9 mouse cellular contexts compared by ENCODE assay signal in the genomic region with DNA sequence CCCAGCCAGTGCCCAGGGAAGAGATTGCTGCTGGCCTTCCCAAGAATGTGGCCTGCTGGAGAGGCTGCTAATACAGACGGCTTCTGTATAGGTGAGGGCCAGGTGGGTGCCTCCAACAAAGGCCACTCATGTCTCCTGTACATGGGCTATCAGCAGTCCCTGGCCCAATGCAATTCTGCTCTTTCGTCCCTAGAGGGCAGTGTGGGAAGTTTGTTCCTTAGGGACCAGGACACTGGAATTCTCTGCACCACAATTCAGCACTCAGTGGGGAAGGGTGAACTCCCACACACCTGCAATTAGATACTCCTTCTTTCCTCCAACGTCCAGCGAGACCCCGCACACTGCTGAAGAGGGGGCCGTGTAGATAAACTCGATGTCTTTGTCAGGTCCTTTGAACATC. TPM values are rescaled to one million over a fixed set of nuclear protein-coding genes. Genes with fewer than 3 reads are reported as not detected.
DNase-seq lines count a peak whose midpoint lies in the region; ATAC-seq and TF ChIP-seq lines count a peak whose summit lies in the region.
"Had no signal": no experiment of that assay in that cellular context is flagged by ENCODE, and none has a peak within 500 bp of the region (broad histone marks: within the 10 kb centered on the region; RNA-seq: fewer than 3 reads in every experiment).

No protein-coding gene starts in this region.

- no peak overlapping the region for H3K4me2 ChIP-seq in forebrain, postnatal 0 days (ENCODE audit: low read depth)
- no peak overlapping the region for H3K4me2 ChIP-seq in lung, embryonic 14.5 days

- peak; percentile 98 for TF ChIP-seq CTCF in G1E (IDR thresholded peaks at IDR 0.05; ENCODE audit: low read depth, low read length)
- TF ChIP-seq CTCF in forebrain, postnatal 0 days (IDR thresholded peaks at IDR 0.05; ENCODE audit: low read depth): peak; percentile 88
- peak; percentile 92 for TF ChIP-seq CTCF in lung, embryonic 14.5 days (IDR thresholded peaks at IDR 0.05; ENCODE audit: low read depth)

- H3K9ac ChIP-seq in forebrain, postnatal 0 days: no peak overlapping the region
- H3K9ac ChIP-seq in lung, embryonic 14.5 days: no peak overlapping the region

- DNase-seq in heart, adult 11 months: peak; percentile 92
- DNase-seq in heart, postnatal 25 days (ENCODE audit: low spot score): no peak
- peak; percentile 30 for DNase-seq in G1E (ENCODE audit: low spot score)
- DNase-seq in cerebellum, adult 11 months: peak; percentile 29
- DNase-seq in forebrain, postnatal 0 days: peak; percentile 85
- DNase-seq in kidney, adult 9 months: peak; percentile 61
- peak; percentile 89 for DNase-seq in lung, embryonic 14.5 days
- DNase-seq in splenic B cell, adult 2 months (ENCODE audit: low read depth, low spot score): peak; percentile 65

- H3K27me3 ChIP-seq in G1E (ENCODE audit: insufficient read depth, low read length): peaks cover 13% of the 10 kb centered on the region
- no peaks in the 10 kb centered on the region for H3K27me3 ChIP-seq in forebrain, postnatal 0 days (ENCODE audit: insufficient read depth, low read length)
- H3K27me3 ChIP-seq in lung, embryonic 14.5 days (ENCODE audit: insufficient read depth, low read length): no peaks in the 10 kb centered on the region
- no peaks in the 10 kb centered on the region for H3K27me3 ChIP-seq in splenic B cell, adult 2 months (ENCODE audit: control insufficient read depth, insufficient read depth, low read length, poor library complexity, severe bottlenecking)

- no peaks in the 10 kb centered on the region for H3K4me1 ChIP-seq in G1E (ENCODE audit: insufficient read depth, low read depth, low read length)
- H3K4me1 ChIP-seq in forebrain, postnatal 0 days (ENCODE audit: insufficient read depth): no peaks in the 10 kb centered on the region
- no peaks in the 10 kb centered on the region for H3K4me1 ChIP-seq in lung, embryonic 14.5 days (ENCODE audit: insufficient read depth)
- H3K4me1 ChIP-seq: megakaryocyte, embryonic 14.5 days had no signal

- H3K4me3 ChIP-seq in G1E (ENCODE audit: low read depth, low read length): no peak overlapping the region
- no peak overlapping the region for H3K4me3 ChIP-seq in forebrain, postnatal 0 days (ENCODE audit: low read depth, low read length)
- H3K4me3 ChIP-seq in lung, embryonic 14.5 days (ENCODE audit: low read depth, low read length): no peak overlapping the region
- H3K4me3 ChIP-seq: megakaryocyte, embryonic 14.5 days had no signal

- no peaks in the 10 kb centered on the region for H3K9me3 ChIP-seq in G1E (replicated peaks)
- no peaks in the 10 kb centered on the region for H3K9me3 ChIP-seq in forebrain, postnatal 0 days (ENCODE audit: low read length)
- no peaks in the 10 kb centered on the region for H3K9me3 ChIP-seq in lung, embryonic 14.5 days (ENCODE audit: low read depth, low read length)
- H3K9me3 ChIP-seq: megakaryocyte, embryonic 14.5 days had no signal

- intact Hi-C loops in heart, postnatal 25 days (cut with DNase I): loop anchor here (1.0 kb wide), 2 partner anchors 38 to 62 kb away; a partner anchor contains a TSS

- no peaks in the 10 kb centered on the region for H3K36me3 ChIP-seq in G1E (replicated peaks)
- H3K36me3 ChIP-seq in forebrain, postnatal 0 days (ENCODE audit: insufficient read depth): peaks cover 41% of the 10 kb centered on the region
- H3K36me3 ChIP-seq in lung, embryonic 14.5 days (ENCODE audit: insufficient read depth): peaks cover 40% of the 10 kb centered on the region; the same call in 1 of the 2 replicates
- H3K36me3 ChIP-seq in splenic B cell, adult 2 months (ENCODE audit: control insufficient read depth, insufficient read depth, low read length, poor library complexity, severe bottlenecking): no peaks in the 10 kb centered on the region

- no peak overlapping the region for H3K27ac ChIP-seq in forebrain, postnatal 0 days (ENCODE audit: low read depth, low read length)
- H3K27ac ChIP-seq in lung, embryonic 14.5 days (ENCODE audit: low read depth): no peak overlapping the region

- 28% methylated on average over 7 of the region's 7 CpGs for WGBS in forebrain, postnatal 0 days
- 20% methylated on average over 7 of the region's 7 CpGs for WGBS in lung, embryonic 14.5 days

- ATAC-seq in G1E (ENCODE audit: extremely low read depth, insufficient number of reproducible peaks, low FRiP score, poor library complexity, severe bottlenecking): peak; percentile 34; the same call in 1 of the 2 replicates
- peak; percentile 58 for ATAC-seq in forebrain, postnatal 0 days
- no peak for ATAC-seq in lung, embryonic 14.5 days (ENCODE audit: insufficient read depth)

RNA-seq across cellular contexts. Expression of a gene that starts 25.2 kb away (rescaled TPM):
- total RNA-seq in heart, postnatal 25 days (2021): 1 to 10 TPM in 1 of 2 experiments, under 1 TPM in 1; 0.84 to 1.1 TPM
- not detected in 2 replicates for total RNA-seq in G1E (2014; fragmentation: Nextera tagmentation)
- total RNA-seq in G1E (2017): 0.11 TPM in 1 of 2 replicates, not detected in the other
- not detected in 2 replicates for polyA plus RNA-seq in G1E (2012)
- total RNA-seq in forebrain, postnatal 0 days (2014; rRNA removed): 0.33 and 1.5 TPM in 2 replicates
- 0.14 and 0.21 TPM in 2 replicates for polyA plus RNA-seq in forebrain, postnatal 0 days (2015; fragmentation: Nextera tagmentation; extraction: Ambion mirVana)
- 0.57 and 0.62 TPM in 2 replicates for polyA plus RNA-seq in lung, embryonic 14.5 days (2014; fragmentation: Nextera tagmentation; extraction: Ambion mirVana)

RNA-seq across cellular contexts. Expression of a gene that starts 27.1 kb away (rescaled TPM):
- total RNA-seq in heart, postnatal 25 days (2021): 10 to 100 TPM; 12.0 to 14.5 TPM
- 27.1 and 36.5 TPM in 2 replicates for total RNA-seq in G1E (2014; fragmentation: Nextera tagmentation)
- 6.2 and 8.0 TPM in 2 replicates for total RNA-seq in G1E (2017)
- 55.1 and 60.6 TPM in 2 replicates for polyA plus RNA-seq in G1E (2012)
- total RNA-seq in forebrain, postnatal 0 days (2014; rRNA removed): 17.1 and 22.1 TPM in 2 replicates
- 6.7 and 9.5 TPM in 2 replicates for polyA plus RNA-seq in forebrain, postnatal 0 days (2015; fragmentation: Nextera tagmentation; extraction: Ambion mirVana)
- 18.7 and 19.9 TPM in 2 replicates for polyA plus RNA-seq in lung, embryonic 14.5 days (2014; fragmentation: Nextera tagmentation; extraction: Ambion mirVana)

RNA-seq across cellular contexts. Expression of a gene that starts 38.4 kb away (rescaled TPM):
- 100 to 1,000 TPM; 121 to 138 TPM for total RNA-seq in heart, postnatal 25 days (2021)
- total RNA-seq in G1E (2014; fragmentation: Nextera tagmentation) (not detected in 2 replicates), G1E (2017) (0.06 TPM in 1 of 2 replicates, not detected in the other)
- polyA plus RNA-seq in G1E (2012): not detected in 2 replicates
- total RNA-seq in forebrain, postnatal 0 days (2014; rRNA removed): 174 and 208 TPM in 2 replicates
- polyA plus RNA-seq in forebrain, postnatal 0 days (2015; fragmentation: Nextera tagmentation; extraction: Ambion mirVana): 121 and 165 TPM in 2 replicates
- polyA plus RNA-seq in lung, embryonic 14.5 days (2014; fragmentation: Nextera tagmentation; extraction: Ambion mirVana): 87.3 and 90.4 TPM in 2 replicates

Comparison
In these comparisons a context has a peak if more than half of its experiments do, and no peak if none do; other contexts are left out.
1. RNA of a gene that starts 38.4 kb away (total RNA-seq): 174 to 208 TPM in forebrain, postnatal 0 days and 121 to 138 TPM in heart, postnatal 25 days; 0.06 TPM in G1E; every median in the first group is over 100 times any median in the second.
2. Peak in every context shown above with its lines, with median percentiles within 50 percentile points of each other: CTCF ChIP-seq.